Mouse (Mus musculus): ENCODE measurements around the gene Anapc15. TPM values are rescaled to one million over a fixed set of nuclear protein-coding genes. Genes with fewer than 3 reads are reported as not detected.

The Anapc15 gene
- polyA plus RNA-seq, 1 experiment = 5.8 TPM

DNA sequence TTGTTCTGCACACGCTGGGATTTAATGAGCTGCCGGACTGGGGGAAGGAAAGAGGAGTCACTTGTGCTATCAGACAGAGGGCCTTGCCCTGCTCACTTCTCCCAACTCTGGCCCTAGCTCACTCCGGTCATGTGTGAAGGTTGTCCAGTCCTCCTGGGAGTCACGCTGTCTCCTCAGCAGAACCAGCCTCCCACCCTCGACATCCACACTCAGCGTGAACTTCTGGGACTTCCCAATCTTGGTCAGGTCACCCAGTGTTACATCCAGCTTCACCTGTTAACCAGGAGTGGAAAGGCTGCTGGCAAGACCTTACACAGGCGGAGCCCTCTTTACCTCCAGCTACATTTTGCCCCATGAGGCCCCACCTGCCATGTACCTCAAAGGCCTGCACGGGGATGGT lies 32.1 kb upstream of the Anapc15 start:
- TF ChIP-seq TAL1 (IDR thresholded peaks at IDR 0.05; ENCODE audit: low read length) = no peak
- no peak for TF ChIP-seq GATA1 (IDR thresholded peaks at IDR 0.05; ENCODE audit: low read length)
- no peak overlapping the region for H3K4me3 ChIP-seq (replicated peaks)
- H3K27me3 ChIP-seq (ENCODE audit: control insufficient read depth) = peaks cover 10% of the 10 kb centered on the region
- peaks cover 5% of the 10 kb centered on the region for H3K4me1 ChIP-seq (ENCODE audit: control insufficient read depth)
- no peaks in the 10 kb centered on the region for H3K9me3 ChIP-seq (ENCODE audit: control insufficient read depth, low read length)
- H3K36me3 ChIP-seq (ENCODE audit: control insufficient read depth) = peaks cover 46% of the 10 kb centered on the region

DNA sequence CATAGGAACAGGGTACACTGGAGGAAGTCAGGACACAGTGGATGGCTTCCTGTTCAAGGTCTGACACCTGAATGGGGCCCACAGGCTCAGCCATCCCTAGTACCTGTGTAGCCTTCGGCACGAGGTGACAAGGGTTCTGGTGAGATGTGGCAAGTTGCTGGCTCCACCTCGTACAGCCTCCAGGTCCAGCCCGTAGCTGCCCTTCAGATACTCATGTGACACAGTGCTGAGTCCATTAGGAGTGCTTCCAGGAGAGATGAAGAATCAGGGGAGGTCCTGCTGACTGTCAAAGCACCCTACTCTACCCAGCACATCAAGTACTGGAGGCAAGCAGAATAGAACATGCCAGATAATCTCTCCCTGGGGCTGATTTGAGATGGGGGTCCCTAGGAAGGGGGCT lies 31.1 kb upstream of the Anapc15 start:
- no peak for TF ChIP-seq GATA1 (IDR thresholded peaks at IDR 0.05; ENCODE audit: low read length)
- no peak for TF ChIP-seq TAL1 (IDR thresholded peaks at IDR 0.05; ENCODE audit: low read length)
- Histone ChIP-seq H3K36me3 (ENCODE audit: control insufficient read depth) (peaks cover 40% of the 10 kb centered on the region), H3K27me3 (ENCODE audit: control insufficient read depth) (peaks cover 20% of the 10 kb centered on the region), H3K4me1 (ENCODE audit: control insufficient read depth) (peaks cover 14% of the 10 kb centered on the region), H3K4me3 (replicated peaks) (no peak overlapping the region), H3K9me3 (ENCODE audit: control insufficient read depth, low read length) (no peaks in the 10 kb centered on the region)

DNA sequence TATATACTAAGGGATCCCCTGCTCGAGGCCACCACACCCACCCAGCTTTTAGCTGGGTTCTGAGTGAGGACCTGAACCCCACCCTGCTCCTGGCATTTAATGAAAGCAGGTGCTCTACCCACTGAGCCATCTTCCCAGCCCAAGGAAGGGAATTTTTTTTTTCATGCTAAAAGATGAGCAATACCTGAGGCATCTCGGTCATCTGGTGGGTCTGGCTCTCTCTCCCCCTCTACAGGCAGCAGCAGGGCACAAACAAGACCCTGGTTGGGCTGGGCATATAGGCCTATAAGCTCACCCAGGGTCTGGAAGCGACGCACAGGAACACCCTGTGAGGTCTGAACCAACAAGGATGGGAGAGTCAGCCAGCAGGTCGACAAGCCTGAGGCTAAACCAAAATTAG lies 30.2 kb upstream of the Anapc15 start:
- Histone ChIP-seq H3K4me3 (replicated peaks) (no peak overlapping the region), H3K4me1 (ENCODE audit: control insufficient read depth) (peaks cover 23% of the 10 kb centered on the region), H3K9me3 (ENCODE audit: control insufficient read depth, low read length) (no peaks in the 10 kb centered on the region), H3K36me3 (ENCODE audit: control insufficient read depth) (peaks cover 35% of the 10 kb centered on the region), H3K27me3 (ENCODE audit: control insufficient read depth) (peaks cover 30% of the 10 kb centered on the region)
- TF ChIP-seq TAL1 (IDR thresholded peaks at IDR 0.05; ENCODE audit: low read length) (no peak), GATA1 (IDR thresholded peaks at IDR 0.05; ENCODE audit: low read length) (no peak)

DNA sequence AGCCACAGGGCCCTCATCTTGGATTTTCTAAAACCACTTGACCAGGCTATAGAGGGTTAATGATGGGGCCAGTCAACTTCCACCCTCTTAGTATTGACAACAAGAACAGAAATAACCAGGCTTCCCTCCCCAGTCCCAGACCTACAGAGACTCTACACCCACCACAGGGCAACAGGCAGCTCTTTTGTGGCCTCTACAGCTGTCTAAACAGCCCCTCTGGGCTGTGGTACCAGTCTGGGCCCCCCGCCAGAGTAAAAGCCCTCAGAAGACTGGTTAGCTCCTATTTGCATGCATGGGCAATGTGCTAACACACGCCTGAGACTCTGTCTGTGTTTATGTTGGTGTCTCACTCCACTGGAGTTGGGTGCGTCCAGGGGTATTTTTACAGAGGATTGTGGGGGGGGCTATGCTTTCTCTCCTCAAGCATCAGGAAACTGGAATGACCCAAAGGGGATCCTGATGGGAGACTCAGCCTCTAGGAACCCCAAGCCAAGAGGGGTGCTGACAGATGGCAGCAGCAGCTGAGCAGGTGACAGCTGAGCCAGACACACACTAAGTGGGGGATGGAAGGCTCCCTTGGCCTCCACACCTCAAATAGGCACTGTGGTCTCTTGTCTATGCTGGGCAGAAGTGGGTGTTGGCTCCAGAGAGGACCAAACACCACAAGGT lies 29.5 kb upstream of the Anapc15 start:
- TF ChIP-seq TAL1 (IDR thresholded peaks at IDR 0.05; ENCODE audit: low read length) (no peak), GATA1 (IDR thresholded peaks at IDR 0.05; ENCODE audit: low read length) (no peak)
- no peak overlapping the region for H3K4me3 ChIP-seq (replicated peaks)

DNA sequence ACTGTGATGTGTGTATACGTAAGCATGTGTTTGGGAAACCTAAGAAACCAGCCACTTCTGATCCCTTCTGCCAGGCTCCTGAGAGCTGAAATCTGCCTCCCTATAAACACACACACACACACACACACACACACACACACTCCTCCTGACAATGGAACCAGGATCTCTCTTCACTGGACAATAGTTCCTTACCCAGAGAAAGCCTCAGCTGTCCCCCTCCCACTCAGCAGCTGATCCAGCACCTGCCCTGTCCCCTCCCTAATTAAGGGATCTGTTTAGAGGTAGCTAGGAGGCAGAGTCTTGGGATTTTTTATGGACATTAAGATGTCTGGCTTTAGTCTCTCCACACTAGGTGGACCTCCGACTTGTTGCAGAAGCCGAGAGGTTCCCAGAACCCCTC lies 28.6 kb upstream of the Anapc15 start:
- H3K9me3 ChIP-seq (ENCODE audit: control insufficient read depth, low read length) = no peaks in the 10 kb centered on the region
- TF ChIP-seq TAL1 (IDR thresholded peaks at IDR 0.05; ENCODE audit: low read length) = no peak
- no peak for TF ChIP-seq GATA1 (IDR thresholded peaks at IDR 0.05; ENCODE audit: low read length)
- H3K4me3 ChIP-seq (replicated peaks) = no peak overlapping the region
- H3K36me3 ChIP-seq (ENCODE audit: control insufficient read depth) = peaks cover 26% of the 10 kb centered on the region
- peaks cover 38% of the 10 kb centered on the region for H3K27me3 ChIP-seq (ENCODE audit: control insufficient read depth)
- H3K4me1 ChIP-seq (ENCODE audit: control insufficient read depth) = peaks cover 23% of the 10 kb centered on the region

More for the DNA sequence above, 29.5 kb upstream of the Anapc15 start:
- Histone ChIP-seq H3K4me1 (ENCODE audit: control insufficient read depth) (peaks cover 23% of the 10 kb centered on the region), H3K9me3 (ENCODE audit: control insufficient read depth, low read length) (no peaks in the 10 kb centered on the region), H3K27me3 (ENCODE audit: control insufficient read depth) (peaks cover 37% of the 10 kb centered on the region), H3K36me3 (ENCODE audit: control insufficient read depth) (peaks cover 30% of the 10 kb centered on the region)

DNA sequence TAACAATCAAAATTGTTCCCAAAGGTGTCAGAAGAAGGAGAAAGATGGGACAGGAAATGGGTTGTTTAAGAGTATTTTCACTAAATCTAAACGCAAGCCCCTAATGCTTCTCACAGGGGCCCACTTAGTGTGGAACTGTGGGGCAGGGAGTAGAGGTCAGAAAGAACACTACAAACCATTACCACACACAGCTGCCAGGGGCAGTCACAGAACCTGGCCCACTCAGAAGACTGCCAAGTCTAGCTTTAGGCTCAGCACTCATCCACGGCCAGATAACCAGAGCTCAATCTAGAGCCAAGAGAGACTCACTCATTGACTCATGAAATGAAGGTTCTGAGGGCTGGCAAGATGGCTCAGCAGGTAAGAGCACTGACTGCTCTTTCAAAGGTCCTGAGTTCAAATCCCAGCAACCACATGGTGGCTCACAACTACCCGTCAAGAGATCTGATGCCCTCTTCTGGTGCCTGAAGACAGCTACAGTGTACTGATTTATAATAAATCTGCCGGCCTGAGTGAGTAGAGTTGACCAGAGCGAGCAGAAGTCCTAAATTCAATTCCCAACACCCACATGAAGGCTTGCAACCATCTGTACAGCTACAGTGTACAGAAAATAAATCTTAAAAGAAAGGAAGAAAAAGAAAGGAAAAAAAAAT lies 27.9 kb upstream of the Anapc15 start:
- no peak for TF ChIP-seq TAL1 (IDR thresholded peaks at IDR 0.05; ENCODE audit: low read length)
- TF ChIP-seq GATA1 (IDR thresholded peaks at IDR 0.05; ENCODE audit: low read length) = no peak
- H3K4me3 ChIP-seq (replicated peaks) = no peak overlapping the region

DNA sequence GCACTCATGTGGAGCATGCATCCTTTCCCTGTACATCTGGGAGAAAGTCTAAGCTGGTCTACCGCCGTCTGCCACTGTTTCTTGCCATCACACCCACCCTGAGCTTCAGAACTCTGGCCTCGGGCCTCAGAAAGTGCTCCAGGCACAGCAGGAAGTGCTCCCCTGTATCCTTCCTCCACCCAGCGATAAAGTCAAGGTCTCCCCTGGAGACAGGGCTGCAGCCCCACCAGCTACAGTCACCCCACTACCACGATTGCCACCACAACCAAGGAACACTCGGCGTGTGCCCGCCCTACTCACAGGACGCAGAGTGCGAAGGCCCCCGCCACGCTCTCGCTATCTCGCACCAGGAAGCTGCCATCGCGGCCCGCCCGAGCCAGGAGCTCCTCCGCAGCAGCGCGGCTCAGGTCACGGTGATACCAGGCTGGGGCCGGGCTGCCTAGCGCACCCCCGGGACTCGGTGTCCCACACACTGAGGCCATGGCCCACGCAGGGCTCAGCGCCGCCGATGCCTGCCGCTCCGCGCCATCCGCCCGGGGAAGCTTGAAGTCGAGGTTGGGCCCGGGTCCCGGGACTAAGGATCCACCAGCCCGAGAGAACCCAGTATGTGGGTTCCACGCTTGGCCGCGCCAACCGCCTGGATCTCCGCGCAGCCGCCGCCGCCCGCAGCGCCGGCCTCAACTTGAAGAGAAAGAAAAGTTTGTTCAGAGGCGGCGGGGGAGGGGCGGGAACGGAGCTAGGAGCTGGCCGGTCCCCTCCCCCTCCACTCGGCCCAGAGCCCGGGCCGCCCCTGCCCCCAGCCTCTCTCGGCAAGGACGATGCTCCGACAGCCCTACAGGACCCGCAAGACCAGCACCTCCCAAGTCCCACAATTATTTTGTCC lies 27.0 kb upstream of the Anapc15 start:
- Histone ChIP-seq H3K4me3 (replicated peaks) (peak overlapping the region; percentile 65), H3K4me1 (ENCODE audit: control insufficient read depth) (peaks cover 23% of the 10 kb centered on the region), H3K27me3 (ENCODE audit: control insufficient read depth) (peaks cover 47% of the 10 kb centered on the region), H3K9me3 (ENCODE audit: control insufficient read depth, low read length) (no peaks in the 10 kb centered on the region), H3K36me3 (ENCODE audit: control insufficient read depth) (peaks cover 14% of the 10 kb centered on the region)
- no peak for TF ChIP-seq GATA1 (IDR thresholded peaks at IDR 0.05; ENCODE audit: low read length)
- TF ChIP-seq TAL1 (IDR thresholded peaks at IDR 0.05; ENCODE audit: low read length) = no peak

More for the DNA sequence above, 27.9 kb upstream of the Anapc15 start:
- peaks cover 43% of the 10 kb centered on the region for H3K27me3 ChIP-seq (ENCODE audit: control insufficient read depth)
- no peaks in the 10 kb centered on the region for H3K9me3 ChIP-seq (ENCODE audit: control insufficient read depth, low read length)
- peaks cover 23% of the 10 kb centered on the region for H3K4me1 ChIP-seq (ENCODE audit: control insufficient read depth)
- peaks cover 23% of the 10 kb centered on the region for H3K36me3 ChIP-seq (ENCODE audit: control insufficient read depth)

DNA sequence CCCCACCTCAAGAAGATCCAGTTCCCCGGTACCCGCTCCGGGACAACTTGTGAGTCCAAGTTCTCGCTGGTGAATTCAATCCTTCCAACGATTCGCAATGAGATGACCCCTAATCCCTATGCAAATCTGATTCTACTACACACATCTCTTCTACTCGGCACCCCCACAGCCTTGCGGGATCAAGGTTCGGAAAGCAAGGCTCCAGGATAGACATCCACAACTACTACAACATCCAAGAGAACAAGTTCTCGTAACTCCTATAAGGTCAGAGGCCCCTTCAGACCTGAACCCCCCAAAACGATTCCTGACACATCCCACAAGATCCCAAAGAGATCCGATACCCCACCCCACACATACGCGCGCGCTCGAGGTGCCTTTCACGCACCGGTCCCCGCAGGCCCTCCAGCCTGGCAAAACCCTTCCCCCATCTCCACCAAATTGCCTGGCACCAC lies 26.3 kb upstream of the Anapc15 start:
- H3K4me3 ChIP-seq (replicated peaks) = peak overlapping the region; percentile 65
- TF ChIP-seq TAL1 (IDR thresholded peaks at IDR 0.05; ENCODE audit: low read length) (no peak), GATA1 (IDR thresholded peaks at IDR 0.05; ENCODE audit: low read length) (no peak)
- H3K9me3 ChIP-seq (ENCODE audit: control insufficient read depth, low read length) = no peaks in the 10 kb centered on the region
- peaks cover 47% of the 10 kb centered on the region for H3K27me3 ChIP-seq (ENCODE audit: control insufficient read depth)
- peaks cover 9% of the 10 kb centered on the region; the same call in 1 of the 2 replicates for H3K36me3 ChIP-seq (ENCODE audit: control insufficient read depth)
- H3K4me1 ChIP-seq (ENCODE audit: control insufficient read depth) = peaks cover 23% of the 10 kb centered on the region

Measured in erythroblast, embryonic 14.5 days (primary cell).